Mouse (Mus musculus) urinary bladder, adult 18-20 months (tissue): Measurements from ENCODE around the gene Pik3ap1.
A peak's percentile ranks its signal among the peaks of the same experiment; 100 is the strongest.

Experiments used
- DNase-seq, 2 experiments: peaks; one replicate each; pipeline ENCODE4 v3.0.0; 2022; ENCODE audit warnings: low spot score in 2 of 2, mixed read lengths in 2 of 2

Gene Pik3ap1

DNA sequence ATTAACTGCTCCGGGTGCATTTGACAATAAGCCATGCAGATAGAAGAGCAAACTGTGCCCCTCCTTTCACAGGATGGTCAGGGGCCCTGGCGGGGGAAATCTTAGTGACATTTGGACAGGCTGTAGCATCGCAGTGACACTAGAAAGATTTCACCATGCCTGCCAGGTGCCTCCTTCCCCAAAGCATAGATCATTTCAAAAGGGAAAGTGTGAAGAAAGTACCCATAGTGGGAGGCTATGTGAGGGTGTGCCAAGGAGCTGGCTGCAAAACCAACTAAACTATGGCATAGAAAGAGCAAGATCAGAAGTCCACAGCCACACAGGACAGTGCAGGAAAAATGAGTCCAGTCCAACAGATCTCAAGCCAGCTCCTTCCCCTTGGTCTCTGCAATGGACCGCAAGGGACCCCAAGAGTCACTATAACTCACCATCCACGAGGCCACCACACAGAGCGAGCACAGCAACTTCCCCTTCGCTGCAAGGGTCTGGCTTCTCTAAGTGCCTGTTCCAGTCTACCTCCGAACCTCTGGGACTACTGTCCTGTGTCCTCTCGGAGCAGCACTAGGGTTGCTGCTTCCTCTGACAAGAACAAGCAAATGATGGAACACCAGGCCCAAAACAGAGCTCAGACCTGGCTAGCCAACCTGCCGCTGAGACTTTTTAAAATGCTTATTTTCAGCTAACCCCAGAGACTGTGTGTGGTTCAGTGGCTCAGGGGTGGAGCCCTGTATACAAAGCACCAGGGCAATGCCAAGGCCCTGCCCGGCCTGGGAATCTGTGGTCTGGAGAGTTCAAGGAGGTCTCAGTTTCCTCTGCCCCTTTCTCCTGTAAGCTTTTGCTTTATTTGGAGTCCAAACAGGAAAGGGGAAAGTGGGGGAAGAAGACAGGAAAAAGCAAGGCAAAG is 15.1 kb downstream of the Pik3ap1 start:
- DNase-seq, result no peak

DNA sequence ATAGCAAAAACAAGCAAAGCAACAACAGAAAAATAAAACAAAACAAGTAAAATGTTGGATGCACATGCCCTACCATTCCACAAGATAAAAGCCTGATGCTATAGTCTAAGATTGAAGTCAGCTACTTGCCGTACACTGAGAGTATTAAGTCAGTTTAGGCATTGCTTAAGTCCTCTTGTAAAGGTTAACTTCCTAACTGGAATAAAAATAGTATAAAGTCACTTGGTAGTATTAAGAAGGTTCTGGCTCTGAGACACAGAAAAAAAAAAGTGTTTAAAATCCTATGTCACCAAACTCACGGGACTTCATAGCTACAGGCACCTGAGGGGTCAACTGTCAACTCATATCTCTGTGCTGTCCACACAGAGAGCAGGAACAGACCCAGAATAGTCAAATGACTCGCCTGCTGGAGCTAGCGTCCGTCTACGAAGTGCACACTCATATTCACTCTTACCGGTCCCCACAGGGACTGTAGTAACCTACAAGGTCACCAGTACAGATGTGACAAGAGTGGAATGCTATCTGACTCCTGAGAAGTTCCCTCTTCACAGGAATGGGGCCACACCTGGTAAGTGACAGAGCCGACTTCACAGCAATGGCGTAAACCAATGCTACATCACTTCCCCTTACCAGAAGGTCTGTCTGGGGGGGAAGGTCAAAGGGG is 17.9 kb downstream of the Pik3ap1 start:
- no peak for DNase-seq

GRCm38 (mm10) chr19:41366192-41366853 is 18.6 kb downstream of the Pik3ap1 start:
- no peak for DNase-seq

- no peak for DNase-seq
Measured at GRCm38 (mm10) chr19:41365570-41365969, 19.3 kb downstream of the Pik3ap1 start.

GRCm38 (mm10) chr19:41364509-41364908 is 20.4 kb downstream of the Pik3ap1 start:
- DNase-seq, result no peak

GRCm38 (mm10) chr19:41362963-41363362 is 21.9 kb downstream of the Pik3ap1 start:
- DNase-seq, result no peak

- DNase-seq, result no peak
Measured at GRCm38 (mm10) chr19:41360459-41360858, 24.4 kb downstream of the Pik3ap1 start.

DNA sequence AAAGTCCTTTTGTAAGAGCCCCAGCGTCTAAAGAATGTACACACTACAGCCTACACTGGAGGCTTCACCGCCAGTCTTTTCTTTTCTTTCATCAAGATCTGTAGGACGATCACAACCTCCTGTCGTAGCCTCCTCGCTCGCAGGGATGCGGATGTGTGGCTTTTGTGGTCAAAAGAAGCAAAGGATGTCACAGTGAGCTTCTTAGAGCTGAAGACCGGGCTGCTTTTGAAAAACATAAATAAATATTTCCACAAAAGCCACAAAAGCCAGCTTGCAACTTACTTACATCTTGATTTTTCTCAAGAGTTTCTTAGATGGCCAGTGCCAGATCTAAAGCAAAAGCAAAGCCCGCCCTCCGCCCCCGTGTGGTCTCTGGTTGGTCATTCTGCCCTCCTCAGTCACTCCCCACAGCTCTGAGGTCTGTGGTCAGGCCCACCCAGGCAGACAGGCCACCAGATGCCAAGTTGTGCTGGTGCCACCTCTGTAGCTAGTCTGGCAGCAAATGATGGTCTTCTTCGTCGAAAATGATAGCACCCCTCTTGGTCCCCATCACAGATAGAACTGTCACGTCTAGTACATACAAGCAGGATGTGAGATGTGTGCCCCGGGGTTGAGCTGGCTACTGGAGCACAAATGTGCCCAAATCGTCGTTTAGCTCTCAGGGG is 30.5 kb downstream of the Pik3ap1 start:
- DNase-seq, result no peak

GRCm38 (mm10) chr19:41349624-41350023 is 35.3 kb downstream of the Pik3ap1 start:
- DNase-seq, result no peak

DNA sequence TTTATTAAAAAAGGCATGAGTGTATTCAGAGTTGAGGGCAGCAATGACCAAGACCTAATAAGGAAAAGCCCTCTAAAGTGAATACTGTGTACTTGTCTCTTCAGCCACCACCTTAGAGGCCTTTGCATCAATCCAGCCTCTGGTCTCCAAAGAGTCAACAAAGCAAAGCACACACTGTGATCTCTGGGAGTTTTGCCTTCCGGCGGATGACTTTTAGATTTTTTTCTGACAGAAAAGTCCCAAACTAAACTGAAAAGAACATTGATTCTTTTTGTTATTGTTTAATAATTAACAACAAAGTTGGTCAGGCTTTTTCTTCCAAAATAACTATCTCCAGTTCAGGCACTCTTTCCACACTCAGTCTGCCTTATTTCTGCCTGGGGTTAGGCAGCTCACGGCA is 36.7 kb downstream of the Pik3ap1 start:
- no peak for DNase-seq

DNA sequence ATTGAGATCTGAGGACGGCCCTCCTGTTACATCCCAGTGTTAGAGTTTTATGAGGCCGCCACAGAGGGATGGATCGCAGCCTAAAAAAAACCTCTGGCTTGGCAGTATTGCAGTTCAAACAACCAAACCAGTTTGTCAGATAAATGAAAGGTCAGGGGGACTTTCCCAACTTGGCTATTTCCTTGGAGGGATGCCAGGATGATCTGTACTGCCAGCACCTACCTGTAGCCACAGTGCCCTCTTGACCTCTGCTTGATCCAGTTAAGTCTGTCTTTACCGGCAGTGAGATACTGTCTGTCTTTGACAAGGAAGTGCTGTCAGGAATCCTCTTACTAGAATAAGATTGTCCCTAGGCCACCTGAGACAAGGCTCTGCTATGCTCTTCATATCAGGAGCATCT is 37.6 kb downstream of the Pik3ap1 start:
- DNase-seq, result peak in 1 of 2 experiments; percentile 9

- DNase-seq, result no peak
Measured at GRCm38 (mm10) chr19:41346099-41346850, 38.6 kb downstream of the Pik3ap1 start.

GRCm38 (mm10) chr19:41345028-41345741 is 39.7 kb downstream of the Pik3ap1 start:
- DNase-seq, result no peak

DNA sequence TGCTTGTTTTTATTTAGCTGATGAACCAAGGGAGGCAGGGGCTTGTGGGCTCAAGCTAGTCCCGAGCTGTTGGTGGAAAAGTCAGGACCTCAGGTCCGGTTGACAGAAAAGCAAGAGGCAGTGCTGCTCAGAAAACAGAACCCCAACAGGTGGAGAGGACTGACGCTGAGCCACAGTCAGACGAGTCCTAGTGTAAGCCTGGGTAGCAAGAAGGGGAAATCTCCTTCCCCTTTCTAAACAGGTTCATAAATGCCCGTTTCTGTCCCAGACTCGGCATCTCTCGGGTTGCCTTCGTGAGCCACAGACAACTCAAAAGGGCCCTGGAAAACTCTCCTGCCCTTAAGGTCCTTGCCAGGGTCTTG is 40.3 kb downstream of the Pik3ap1 start:
- DNase-seq, result no peak

GRCm38 (mm10) chr19:41342592-41343090 is 42.3 kb downstream of the Pik3ap1 start:
- no peak for DNase-seq

GRCm38 (mm10) chr19:41341677-41342076 is 43.2 kb downstream of the Pik3ap1 start:
- no peak for DNase-seq

DNA sequence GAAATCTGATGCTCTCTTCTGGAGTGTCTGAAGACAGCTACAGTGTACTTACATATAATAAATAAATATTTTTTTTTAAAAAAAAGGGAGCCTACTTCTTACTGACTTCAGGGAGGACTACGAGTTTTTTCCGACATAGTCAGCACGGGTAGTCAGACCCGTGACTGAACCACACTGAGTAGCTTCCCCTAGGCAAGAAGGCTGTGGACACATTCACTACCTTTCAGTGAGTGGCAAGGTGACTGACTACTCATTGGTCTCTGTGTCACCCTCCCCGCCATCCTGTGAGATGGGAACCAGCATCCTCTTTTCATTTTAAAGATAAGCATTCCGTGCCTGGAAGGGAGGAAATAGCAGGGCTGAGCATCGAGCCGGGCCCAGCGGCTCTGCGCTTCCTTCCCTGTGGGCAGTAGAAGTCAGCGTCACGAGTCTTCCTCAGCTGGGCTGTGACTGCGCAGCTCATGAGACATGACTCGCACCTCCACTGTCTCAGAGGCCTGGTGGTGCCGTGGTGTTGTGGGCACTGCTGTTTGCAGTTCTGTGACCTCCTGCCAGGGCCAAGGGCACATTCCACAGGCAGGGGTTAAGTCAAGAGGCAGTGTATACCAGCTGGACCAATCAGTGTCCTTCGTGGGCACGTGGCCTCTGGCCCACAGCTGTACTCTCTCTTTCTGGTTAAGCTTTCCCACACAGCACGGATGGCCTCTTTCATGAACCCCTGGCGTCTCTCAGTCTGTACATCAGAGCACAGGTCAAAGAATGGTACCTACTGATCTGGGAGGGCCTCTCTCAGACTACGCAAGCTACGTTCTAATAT is 45.7 kb downstream of the Pik3ap1 start:
- DNase-seq, result no peak

DNA sequence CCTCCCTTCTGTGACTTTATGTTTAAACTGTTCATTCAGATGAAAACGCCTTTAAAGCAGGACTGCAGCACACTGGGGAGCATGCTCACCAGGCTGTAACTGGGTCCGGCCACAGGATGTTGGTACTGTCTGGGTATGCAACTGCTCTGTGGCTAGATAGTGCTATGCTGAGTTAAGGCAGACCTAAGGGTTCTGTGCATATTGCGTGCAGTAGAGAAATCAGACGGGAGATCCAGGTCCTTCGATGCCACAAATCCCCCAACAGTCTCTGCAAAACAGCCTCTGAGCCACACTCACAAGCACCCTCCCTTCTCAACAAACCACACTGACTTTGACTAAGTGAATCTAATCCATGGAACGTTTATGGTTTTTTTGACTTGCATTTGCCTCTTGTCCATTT is 46.5 kb downstream of the Pik3ap1 start:
- DNase-seq, result no peak

DNA sequence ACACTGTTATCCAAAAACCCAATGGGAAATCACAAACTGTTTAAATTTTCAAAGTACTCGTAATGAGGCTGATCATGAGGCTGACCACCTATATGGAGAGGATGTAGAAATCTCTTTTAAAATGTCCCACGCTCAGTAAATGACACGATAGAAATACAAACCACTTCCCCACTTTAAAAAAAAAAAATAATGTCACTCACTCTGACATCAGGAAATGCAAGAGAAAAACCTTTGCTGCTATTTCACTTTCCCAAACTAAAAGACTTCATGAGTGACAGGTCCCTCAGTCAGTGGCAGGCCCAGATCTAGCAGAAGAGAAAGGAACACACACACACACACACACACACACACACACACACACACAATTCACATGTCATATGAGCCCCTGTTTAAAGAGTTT is 49.2 kb downstream of the Pik3ap1 start:
- DNase-seq, result no peak

DNA sequence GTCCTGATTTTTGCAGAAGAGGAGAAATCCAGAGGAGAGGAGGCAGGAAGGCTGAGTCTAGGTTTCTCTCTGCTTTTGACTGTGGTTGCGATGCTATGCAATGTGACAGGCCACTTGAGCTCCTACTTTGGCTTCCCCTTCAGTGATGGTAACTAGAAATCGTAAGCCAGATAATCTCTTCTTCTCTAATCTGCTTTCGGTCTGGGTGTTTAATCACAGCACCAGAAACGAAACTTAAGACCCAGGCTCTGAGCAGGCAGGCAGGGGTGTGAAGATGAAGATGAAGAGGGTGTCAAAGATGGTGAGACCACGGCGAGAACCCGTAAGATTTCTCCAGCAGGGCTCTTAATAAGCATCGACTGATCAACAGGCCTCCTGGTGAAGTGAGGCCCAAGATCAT is 51.9 kb downstream of the Pik3ap1 start:
- no peak for DNase-seq
